Mouse (Mus musculus): ENCODE data around the gene Gm20388.

DNA sequence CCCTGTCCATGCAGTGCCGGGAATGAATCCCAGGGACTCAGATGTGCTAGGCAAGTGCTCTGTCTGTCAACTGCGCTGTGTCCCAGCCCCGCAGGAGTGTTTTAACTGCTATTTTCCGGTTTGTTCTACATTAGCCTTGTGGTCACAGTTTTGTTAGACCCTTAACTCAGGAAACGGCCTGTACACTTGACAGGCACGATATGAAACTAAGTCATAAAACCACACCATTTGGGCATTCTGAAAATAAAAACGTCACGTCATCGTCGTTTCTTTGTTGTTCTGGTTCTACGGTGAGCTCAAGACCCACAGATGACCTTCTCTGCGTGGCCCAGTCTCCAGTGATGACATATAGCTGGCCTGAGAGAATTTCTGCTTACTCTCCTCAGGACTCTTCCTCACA lies 4360.9 kb downstream of the Gm20388 start:
- no peak for TF ChIP-seq CTCF (IDR thresholded peaks at IDR 0.05; ENCODE audit: borderline replicate concordance, insufficient read depth, low read depth, low read length)
- no peak for TF ChIP-seq POLR2A (IDR thresholded peaks at IDR 0.05; ENCODE audit: borderline replicate concordance, insufficient read depth, low read length)
